Mouse (Mus musculus) embryonic facial prominence, embryonic 15.5 days (tissue): ENCODE measurements around the gene Synj2. TPM values are rescaled to one million over a fixed set of nuclear protein-coding genes. Genes with fewer than 3 reads are reported as not detected.

ENCODE experiments used
- ATAC-seq: fragments of 200-750 bp; cut with Nextera tagmentation; 2 replicates; pipeline ENCODE4 v1.8.0; 2017; ENCODE audit warnings: low read depth, moderate TSS enrichment; ENCODE audit not compliant: insufficient number of reproducible peaks, low FRiP score, low TSS enrichment
- H3K27ac ChIP-seq: fragments of 300-500 bp; sonication (generic); replicated peaks from 2 replicates; pipeline ENCODE4 v1.5.1; 2015; ENCODE audit warnings: mild to moderate bottlenecking, inconsistent platforms
- H3K27me3 ChIP-seq: fragments of 300-500 bp; sonication (generic); 2 replicates; pipeline ENCODE4 v1.6.1; 2015; ENCODE audit warnings: inconsistent platforms
- H3K36me3 ChIP-seq: fragments of 300-500 bp; sonication (generic); 2 replicates; pipeline ENCODE4 v1.6.1; 2015; ENCODE audit warnings: mild to moderate bottlenecking, inconsistent platforms
- H3K4me1 ChIP-seq: fragments of 300-500 bp; sonication (generic); 2 replicates; pipeline ENCODE4 v1.6.1; 2015; ENCODE audit warnings: inconsistent platforms
- H3K4me2 ChIP-seq: fragments of 300-500 bp; sonication (generic); replicated peaks from 2 replicates; pipeline ENCODE4 v1.6.1; 2015; ENCODE audit warnings: mild to moderate bottlenecking, inconsistent platforms
- H3K4me3 ChIP-seq: fragments of 300-500 bp; sonication (generic); replicated peaks from 2 replicates; pipeline ENCODE4 v1.5.1; 2015; ENCODE audit warnings: mild to moderate bottlenecking, inconsistent platforms
- H3K9ac ChIP-seq: fragments of 300-500 bp; sonication (generic); 2 replicates; pipeline ENCODE4 v1.6.1; 2015; ENCODE audit warnings: inconsistent platforms
- H3K9me3 ChIP-seq: fragments of 300-500 bp; sonication (generic); replicated peaks from 2 replicates; pipeline ENCODE4 v1.6.1; 2016; ENCODE audit warnings: inconsistent platforms
- WGBS: fragments of 180-500 bp; shearing (Covaris S2); methylation state at CpG from one replicate; pipeline ENCODE4 v1.1.7; 2015; 5-methylcytosine and 5-hydroxymethylcytosine counted together
- polyA plus RNA-seq: library from polyadenylated mRNA; unstranded; fragments of >200 nt; fragmentation: Nextera tagmentation; extraction: Ambion mirVana; gene quantifications from 2 replicates; pipeline ENCODE4 v1.2.1, GENCODE M21; 2015

The Synj2 gene
- polyA plus RNA-seq, 1 experiment from 2014 or later = 4.0 TPM

- WGBS = 42% methylated on average over 20 of the region's 20 CpGs
- Histone ChIP-seq H3K4me2 (peak overlapping the region; percentile 39), H3K36me3 (no peaks in the 10 kb centered on the region), H3K27me3 (no peaks in the 10 kb centered on the region), H3K4me3 (0 out of 2 replicates have a peak overlapping the region, but pooled peaks have one; percentile 9), H3K4me1 (peaks cover 40% of the 10 kb centered on the region), H3K9me3 (no peaks in the 10 kb centered on the region), H3K27ac (peak overlapping the region; percentile 74), H3K9ac (no peak overlapping the region)
- peak; percentile 69; the same call in 1 of the 2 replicates for ATAC-seq
Observed at GRCm38 (mm10) chr17:5976221-5977055, 35.4 kb downstream of the Synj2 start.

- Histone ChIP-seq H3K9me3 (no peaks in the 10 kb centered on the region), H3K36me3 (no peaks in the 10 kb centered on the region), H3K27ac (peak overlapping the region; percentile 74), H3K4me1 (peaks cover 42% of the 10 kb centered on the region), H3K27me3 (no peaks in the 10 kb centered on the region), H3K4me3 (0 out of 2 replicates have a peak overlapping the region, but pooled peaks have one; percentile 9), H3K9ac (no peak overlapping the region), H3K4me2 (peak overlapping the region; percentile 39)
- ATAC-seq = peak; percentile 29
- WGBS = 43% methylated on average over 16 of the region's 16 CpGs
Observed at GRCm38 (mm10) chr17:5977056-5977920, 36.2 kb downstream of the Synj2 start.

GRCm38 (mm10) chr17:5977921-5978504 lies 36.9 kb downstream of the Synj2 start:
- Histone ChIP-seq H3K4me1 (peaks cover 49% of the 10 kb centered on the region), H3K4me3 (no peak overlapping the region), H3K27me3 (no peaks in the 10 kb centered on the region), H3K4me2 (no peak overlapping the region), H3K9me3 (no peaks in the 10 kb centered on the region), H3K9ac (no peak overlapping the region), H3K36me3 (no peaks in the 10 kb centered on the region), H3K27ac (peak overlapping the region; percentile 74)
- WGBS = 60% methylated on average over 8 of the region's 8 CpGs
- ATAC-seq = no peak

GRCm38 (mm10) chr17:5978505-5979077 lies 37.5 kb downstream of the Synj2 start:
- Histone ChIP-seq H3K27me3 (no peaks in the 10 kb centered on the region), H3K36me3 (no peaks in the 10 kb centered on the region), H3K9ac (no peak overlapping the region), H3K4me1 (peaks cover 52% of the 10 kb centered on the region), H3K9me3 (no peaks in the 10 kb centered on the region), H3K4me2 (no peak overlapping the region), H3K27ac (peak overlapping the region; percentile 74), H3K4me3 (no peak overlapping the region)
- no peak for ATAC-seq
- WGBS = 73% methylated on average over 10 of the region's 10 CpGs

GRCm38 (mm10) chr17:5980860-5981259 lies 39.8 kb downstream of the Synj2 start:
- ATAC-seq = no peak
- Histone ChIP-seq H3K9ac (no peak overlapping the region), H3K4me3 (no peak overlapping the region), H3K27ac (no peak overlapping the region), H3K4me1 (peaks cover 49% of the 10 kb centered on the region), H3K9me3 (no peaks in the 10 kb centered on the region), H3K36me3 (no peaks in the 10 kb centered on the region), H3K4me2 (no peak overlapping the region), H3K27me3 (no peaks in the 10 kb centered on the region)
- WGBS = 50% methylated on average over 6 of the region's 6 CpGs

- Histone ChIP-seq H3K9ac (no peak overlapping the region), H3K27ac (no peak overlapping the region), H3K4me3 (no peak overlapping the region), H3K36me3 (no peaks in the 10 kb centered on the region), H3K4me2 (no peak overlapping the region), H3K27me3 (no peaks in the 10 kb centered on the region), H3K9me3 (no peaks in the 10 kb centered on the region), H3K4me1 (peaks cover 41% of the 10 kb centered on the region)
- no peak for ATAC-seq
- 69% methylated on average over 6 of the region's 6 CpGs for WGBS
Observed at GRCm38 (mm10) chr17:5983150-5983549, 42.1 kb downstream of the Synj2 start.

- H3K27me3 ChIP-seq = no peaks in the 10 kb centered on the region
- H3K9ac ChIP-seq = no peak overlapping the region
- H3K4me3 ChIP-seq = no peak overlapping the region
- H3K4me1 ChIP-seq = peaks cover 33% of the 10 kb centered on the region
- no peaks in the 10 kb centered on the region for H3K36me3 ChIP-seq
- 75% methylated on average over 6 of the region's 6 CpGs for WGBS
- H3K27ac ChIP-seq = no peak overlapping the region
- no peak overlapping the region for H3K4me2 ChIP-seq
- H3K9me3 ChIP-seq = no peaks in the 10 kb centered on the region
- no peak for ATAC-seq
Observed at GRCm38 (mm10) chr17:5983901-5984300, 42.8 kb downstream of the Synj2 start.

GRCm38 (mm10) chr17:5984700-5985231 lies 43.7 kb downstream of the Synj2 start:
- no peak overlapping the region for H3K4me2 ChIP-seq
- H3K27ac ChIP-seq = no peak overlapping the region
- ATAC-seq = no peak
- H3K36me3 ChIP-seq = no peaks in the 10 kb centered on the region
- no peaks in the 10 kb centered on the region for H3K9me3 ChIP-seq
- no peak overlapping the region for H3K4me3 ChIP-seq
- H3K27me3 ChIP-seq = no peaks in the 10 kb centered on the region
- H3K4me1 ChIP-seq = peaks cover 32% of the 10 kb centered on the region
- 69% methylated on average over 13 of the region's 13 CpGs for WGBS
- H3K9ac ChIP-seq = no peak overlapping the region

- Histone ChIP-seq H3K9ac (no peak overlapping the region), H3K4me2 (no peak overlapping the region), H3K27ac (no peak overlapping the region), H3K36me3 (no peaks in the 10 kb centered on the region), H3K27me3 (no peaks in the 10 kb centered on the region), H3K4me3 (no peak overlapping the region), H3K4me1 (peaks cover 32% of the 10 kb centered on the region), H3K9me3 (no peaks in the 10 kb centered on the region)
- WGBS = 80% methylated on average over 1 of the region's 1 CpGs
- no peak for ATAC-seq
Observed at GRCm38 (mm10) chr17:5985271-5985670, 44.2 kb downstream of the Synj2 start.

- no peaks in the 10 kb centered on the region for H3K9me3 ChIP-seq
- 34% methylated on average over 11 of the region's 11 CpGs for WGBS
- peaks cover 29% of the 10 kb centered on the region for H3K4me1 ChIP-seq
- H3K36me3 ChIP-seq = no peaks in the 10 kb centered on the region
- ATAC-seq = no peak
- H3K27me3 ChIP-seq = no peaks in the 10 kb centered on the region
- H3K27ac ChIP-seq = no peak overlapping the region
- no peak overlapping the region for H3K9ac ChIP-seq
- H3K4me2 ChIP-seq = no peak overlapping the region
- no peak overlapping the region for H3K4me3 ChIP-seq
Observed at GRCm38 (mm10) chr17:5987271-5988056, 46.4 kb downstream of the Synj2 start.
